Mouse (Mus musculus): ENCODE measurements around the gene Vmn1r197. TPM values are rescaled to one million over a fixed set of nuclear protein-coding genes. Genes with fewer than 3 reads are reported as not detected.
"Not testable (repeated sequence)": the region's sequence is repeated elsewhere in the genome, so short reads cannot be mapped to it uniquely, and the experiment has no call there.

The Vmn1r197 gene
- polyA plus RNA-seq, 1 experiment from 2014 or later = not detected

GRCm38 (mm10) chr13:22350064-22350463 is 25.7 kb downstream of the Vmn1r197 start, which contains the start of gene Vmn1r198:
Gene Vmn1r198, plus strand, starts transcription at chr13:22350364.
- Histone ChIP-seq H3K36me3 (ENCODE audit: control insufficient read depth, insufficient read depth, low read length) (no peaks in the 10 kb centered on the region), H3K4me2 (ENCODE audit: low read length) (no peak within 1 kb of the TSS), H3K4me1 (replicated peaks; ENCODE audit: control insufficient read depth, insufficient read depth, low read length) (no peaks in the 10 kb centered on the region), H3K9me3 (ENCODE audit: control insufficient read depth, low read length) (no peaks in the 10 kb centered on the region), H3K27ac (ENCODE audit: low read depth) (no peak within 1 kb of the TSS), H3K4me3 (ENCODE audit: low read depth, low read length) (no peak within 1 kb of the TSS), H3K9ac (ENCODE audit: low read length) (no peak within 1 kb of the TSS), H3K27me3 (replicated peaks; ENCODE audit: control insufficient read depth, insufficient read depth, low read length) (no peaks in the 10 kb centered on the region)
- WGBS = 22% methylated on average over 1 of the region's 1 CpGs
- ATAC-seq (replicated peaks; ENCODE audit: low FRiP score, low TSS enrichment, low read depth) (no peak), DNase-seq (ENCODE audit: low spot score) (no peak)

GRCm38 (mm10) chr13:22350813-22351212 is 26.4 kb downstream of the Vmn1r197 start:
- Histone ChIP-seq H3K27ac (ENCODE audit: low read depth) (no peak overlapping the region), H3K9me3 (ENCODE audit: control insufficient read depth, low read length) (no peaks in the 10 kb centered on the region), H3K4me1 (replicated peaks; ENCODE audit: control insufficient read depth, insufficient read depth, low read length) (no peaks in the 10 kb centered on the region), H3K9ac (ENCODE audit: low read length) (no peak overlapping the region), H3K4me3 (ENCODE audit: low read depth, low read length) (no peak overlapping the region), H3K36me3 (ENCODE audit: control insufficient read depth, insufficient read depth, low read length) (no peaks in the 10 kb centered on the region), H3K27me3 (replicated peaks; ENCODE audit: control insufficient read depth, insufficient read depth, low read length) (no peaks in the 10 kb centered on the region), H3K4me2 (ENCODE audit: low read length) (no peak overlapping the region)
- ATAC-seq (replicated peaks; ENCODE audit: low FRiP score, low TSS enrichment, low read depth) (no peak), DNase-seq (ENCODE audit: low spot score) (no peak)
- WGBS = 92% methylated on average over 1 of the region's 1 CpGs

GRCm38 (mm10) chr13:22379518-22379917 is 55.1 kb downstream of the Vmn1r197 start, which contains the start of gene Vmn1r199:
Gene Vmn1r199, plus strand, starts transcription at chr13:22379818.
- H3K9me3 ChIP-seq (ENCODE audit: control insufficient read depth, low read length) = no peaks in the 10 kb centered on the region
- no peak within 1 kb of the TSS for H3K27ac ChIP-seq (ENCODE audit: low read depth)
- H3K9ac ChIP-seq (ENCODE audit: low read length) = no peak within 1 kb of the TSS
- WGBS = 72% methylated on average over 2 of the region's 2 CpGs
- H3K36me3 ChIP-seq (ENCODE audit: control insufficient read depth, insufficient read depth, low read length) = no peaks in the 10 kb centered on the region
- DNase-seq (ENCODE audit: low spot score) = no peak
- no peak within 1 kb of the TSS for H3K4me3 ChIP-seq (ENCODE audit: low read depth, low read length)
- H3K4me2 ChIP-seq (ENCODE audit: low read length) = no peak within 1 kb of the TSS
- H3K27me3 ChIP-seq (replicated peaks; ENCODE audit: control insufficient read depth, insufficient read depth, low read length) = no peaks in the 10 kb centered on the region
- H3K4me1 ChIP-seq (replicated peaks; ENCODE audit: control insufficient read depth, insufficient read depth, low read length) = no peaks in the 10 kb centered on the region
- ATAC-seq (replicated peaks; ENCODE audit: low FRiP score, low TSS enrichment, low read depth) = no peak

- H3K27ac ChIP-seq (ENCODE audit: low read depth) = not testable (repeated sequence)
- 50% methylated on average over 3 of the region's 3 CpGs for WGBS
These were observed 56.7 kb downstream of the Vmn1r197 start for GRCm38 (mm10) chr13:22381128-22381527.

More at GRCm38 (mm10) chr13:22381128-22381527, 56.7 kb downstream of the Vmn1r197 start:
- H3K9ac ChIP-seq (ENCODE audit: low read length); H3K36me3 ChIP-seq (ENCODE audit: control insufficient read depth, insufficient read depth, low read length); H3K9me3 ChIP-seq (ENCODE audit: control insufficient read depth, low read length); H3K4me1 ChIP-seq (replicated peaks; ENCODE audit: control insufficient read depth, insufficient read depth, low read length); H3K4me2 ChIP-seq (ENCODE audit: low read length); DNase-seq (ENCODE audit: low spot score); ATAC-seq (replicated peaks; ENCODE audit: low FRiP score, low TSS enrichment, low read depth); H3K4me3 ChIP-seq (ENCODE audit: low read depth, low read length); H3K27me3 ChIP-seq (replicated peaks; ENCODE audit: control insufficient read depth, insufficient read depth, low read length): not testable (repeated sequence)

Other genes starting within 250 kb of the Vmn1r197 start
- gene Vmn1r188, start 240.1 kb upstream of the Vmn1r197 start, polyA plus RNA-seq (2014; fragmentation: Nextera tagmentation; extraction: Ambion mirVana) = not detected in 2 replicates
- gene Vmn1r189, start 218.8 kb upstream of the Vmn1r197 start, polyA plus RNA-seq (2014; fragmentation: Nextera tagmentation; extraction: Ambion mirVana) = not detected in 2 replicates
- gene Vmn1r191, start 140.6 kb upstream of the Vmn1r197 start, polyA plus RNA-seq (2014; fragmentation: Nextera tagmentation; extraction: Ambion mirVana) = not detected in 2 replicates
- not detected in 2 replicates for gene Vmn1r192, start 133.4 kb upstream of the Vmn1r197 start, polyA plus RNA-seq (2014; fragmentation: Nextera tagmentation; extraction: Ambion mirVana)
- not detected in 2 replicates for gene Vmn1r193, start 101.4 kb upstream of the Vmn1r197 start, polyA plus RNA-seq (2014; fragmentation: Nextera tagmentation; extraction: Ambion mirVana)
- gene Vmn1r194, start 80.4 kb upstream of the Vmn1r197 start, polyA plus RNA-seq (2014; fragmentation: Nextera tagmentation; extraction: Ambion mirVana) = not detected in 2 replicates
- not detected in 2 replicates for gene Vmn1r195, start 54.1 kb upstream of the Vmn1r197 start, polyA plus RNA-seq (2014; fragmentation: Nextera tagmentation; extraction: Ambion mirVana)
- not detected in 2 replicates for gene Vmn1r196, start 34.7 kb upstream of the Vmn1r197 start, polyA plus RNA-seq (2014; fragmentation: Nextera tagmentation; extraction: Ambion mirVana)
- gene Vmn1r198, start 25.8 kb downstream of the Vmn1r197 start, polyA plus RNA-seq (2014; fragmentation: Nextera tagmentation; extraction: Ambion mirVana) = not detected in 2 replicates
- gene Vmn1r199, start 55.2 kb downstream of the Vmn1r197 start, polyA plus RNA-seq (2014; fragmentation: Nextera tagmentation; extraction: Ambion mirVana) = not detected in 2 replicates
- gene Vmn1r200, start 65.8 kb downstream of the Vmn1r197 start, polyA plus RNA-seq (2014; fragmentation: Nextera tagmentation; extraction: Ambion mirVana) = not detected in 2 replicates
- not detected in 2 replicates for gene Vmn1r201, start 147.3 kb downstream of the Vmn1r197 start, polyA plus RNA-seq (2014; fragmentation: Nextera tagmentation; extraction: Ambion mirVana)
- not detected in 2 replicates for gene Vmn1r202, start 180.8 kb downstream of the Vmn1r197 start, polyA plus RNA-seq (2014; fragmentation: Nextera tagmentation; extraction: Ambion mirVana)
- gene Vmn1r203, start 193.5 kb downstream of the Vmn1r197 start, polyA plus RNA-seq (2014; fragmentation: Nextera tagmentation; extraction: Ambion mirVana) = not detected in 2 replicates
- not detected in 2 replicates for gene Vmn1r204, start 228.6 kb downstream of the Vmn1r197 start, polyA plus RNA-seq (2014; fragmentation: Nextera tagmentation; extraction: Ambion mirVana)

Measured in intestine, embryonic 14.5 days (tissue).